Mouse (Mus musculus): ENCODE results near the gene Cdcp2. TPM values are rescaled to one million over a fixed set of nuclear protein-coding genes. Genes with fewer than 3 reads are reported as not detected.

Cdcp2 gene
- total and polyA plus RNA-seq, 3 experiments: not detected

DNA sequence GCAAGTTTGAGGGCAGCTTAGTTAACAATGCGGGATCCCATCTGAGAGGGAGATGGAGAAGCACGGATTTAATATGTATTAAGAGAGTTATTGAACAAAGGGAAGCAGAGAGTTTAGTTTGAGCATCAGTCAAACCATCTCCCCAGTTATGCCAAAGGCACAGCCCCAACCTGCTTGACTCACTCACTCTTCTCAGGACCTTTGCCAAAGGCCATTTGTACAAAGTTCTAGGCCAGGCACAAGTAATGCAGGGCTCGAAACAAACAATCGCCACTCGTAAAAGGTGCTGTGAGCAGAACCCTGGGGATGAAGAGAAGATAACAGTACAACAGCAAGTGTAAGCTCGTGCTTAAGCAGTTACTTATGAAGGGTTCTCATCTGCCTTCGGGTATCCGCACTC is 55.9 kb downstream of the Cdcp2 start:
- Histone ChIP-seq H3K36me3 (ENCODE audit: control insufficient read depth in 1 of 2, insufficient read depth in 2 of 2, low read length in 2 of 2) (no peaks in the 10 kb centered on the region), H3K27ac (ENCODE audit: control insufficient read depth, low read depth, low read length) (no peak overlapping the region), H3K9ac (ENCODE audit: control insufficient read depth, low read depth, low read length, poor library complexity, severe bottlenecking) (no peak overlapping the region), H3K27me3 (ENCODE audit: control insufficient read depth in 1 of 2, insufficient read depth in 2 of 2, low read length in 2 of 2) (no peaks in the 10 kb centered on the region), H3K79me2 (ENCODE audit: control insufficient read depth, insufficient read depth, low read length, poor library complexity) (no peaks in the 10 kb centered on the region), H3K4me1 (ENCODE audit: control insufficient read depth in 1 of 2, insufficient read depth in 2 of 2, low read length in 2 of 2) (no peaks in the 10 kb centered on the region), H3K9me3 (replicated peaks; ENCODE audit: insufficient read depth, low read length) (no peaks in the 10 kb centered on the region), H3K4me3 (ENCODE audit: control insufficient read depth in 1 of 2, insufficient read depth in 1 of 2, low read depth in 2 of 2, low read length in 2 of 2) (no peak overlapping the region)
- no peak for DNase-seq (ENCODE audit: low read depth, low spot score)
- TF ChIP-seq MXI1 (IDR thresholded peaks at IDR 0.05; ENCODE audit: low read depth, low read length): no peak
- TF ChIP-seq UBTF (IDR thresholded peaks at IDR 0.05; ENCODE audit: borderline replicate concordance, insufficient read depth, low read depth, low read length): no peak
- no peak for TF ChIP-seq POLR2AphosphoS5 (IDR thresholded peaks at IDR 0.05; ENCODE audit: borderline replicate concordance, low read depth, low read length)
- no peak for TF ChIP-seq EP300 (IDR thresholded peaks at IDR 0.05; ENCODE audit: low read depth in 1 of 2, low read length in 2 of 2)
- no peak for TF ChIP-seq MAX (IDR thresholded peaks at IDR 0.05; ENCODE audit: low read length)
- TF ChIP-seq JUND (IDR thresholded peaks at IDR 0.05; ENCODE audit: low read depth, low read length): no peak
- no peak for TF ChIP-seq ZNF384 (IDR thresholded peaks at IDR 0.05; ENCODE audit: low read depth, low read length)
- TF ChIP-seq MYC (IDR thresholded peaks at IDR 0.05; ENCODE audit: low read depth, low read length): no peak
- no peak for TF ChIP-seq ZMIZ1 (IDR thresholded peaks at IDR 0.05; ENCODE audit: low read depth, low read length)
- TF ChIP-seq ETS1 (IDR thresholded peaks at IDR 0.05; ENCODE audit: low read depth, low read length): no peak
- TF ChIP-seq MAZ (IDR thresholded peaks at IDR 0.05; ENCODE audit: low read depth, low read length): no peak
- no peak for TF ChIP-seq E2F4 (IDR thresholded peaks at IDR 0.05; ENCODE audit: borderline replicate concordance, low read depth, low read length)
- no peak for TF ChIP-seq BHLHE40 (IDR thresholded peaks at IDR 0.05; ENCODE audit: borderline replicate concordance, low read depth, low read length)
- TF ChIP-seq CTCF (IDR thresholded peaks at IDR 0.05 in 2 of 3, conservative IDR thresholded peaks at IDR 0.05 in 1 of 3; ENCODE audit: control insufficient read depth in 1 of 3, insufficient read depth in 1 of 3, low read depth in 2 of 3, low read length in 3 of 3, poor library complexity in 1 of 3, severe bottlenecking in 1 of 3): no peak
- TF ChIP-seq MEF2A (IDR thresholded peaks at IDR 0.05; ENCODE audit: extremely low read depth, insufficient replicate concordance, low read depth, low read length, poor library complexity, severe bottlenecking): no peak
- TF ChIP-seq GATA1 (IDR thresholded peaks at IDR 0.05; ENCODE audit: low read depth, low read length): no peak
- no peak for TF ChIP-seq TBP (IDR thresholded peaks at IDR 0.05; ENCODE audit: low read depth, low read length)

DNA sequence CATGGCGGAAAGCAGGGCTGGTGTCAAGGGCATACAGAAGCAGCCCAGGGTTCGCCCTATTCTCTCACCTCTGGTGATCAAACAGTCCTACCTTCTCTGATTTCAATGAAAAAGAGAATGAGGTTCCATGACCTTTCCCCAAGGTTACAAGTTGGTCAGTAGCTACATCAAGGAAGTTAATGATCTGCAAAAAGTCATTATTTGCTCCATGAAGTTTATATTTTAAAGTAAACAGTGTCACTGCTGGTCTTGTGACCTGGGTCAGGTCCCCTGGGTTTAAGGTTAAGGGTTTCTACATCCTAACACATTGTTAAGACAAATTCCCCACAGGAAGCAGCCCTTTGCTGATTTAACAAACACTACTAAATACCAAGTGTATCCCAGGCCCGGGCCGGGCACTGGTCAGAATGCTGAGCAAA is 60.3 kb downstream of the Cdcp2 start:
- no peak for DNase-seq (ENCODE audit: low read depth, low spot score)
- no peak overlapping the region for H3K9ac ChIP-seq (ENCODE audit: control insufficient read depth, low read depth, low read length, poor library complexity, severe bottlenecking)
- TF ChIP-seq MYB (IDR thresholded peaks at IDR 0.05; ENCODE audit: low read depth, low read length) (no peak), UBTF (IDR thresholded peaks at IDR 0.05; ENCODE audit: borderline replicate concordance, insufficient read depth, low read depth, low read length) (no peak), USF1 (IDR thresholded peaks at IDR 0.05; ENCODE audit: low read depth, low read length) (no peak), EP300 (IDR thresholded peaks at IDR 0.05; ENCODE audit: low read depth in 1 of 2, low read length in 2 of 2) (no peak), USF2 (IDR thresholded peaks at IDR 0.05; ENCODE audit: borderline replicate concordance in 1 of 2, insufficient read depth in 1 of 2, low read depth in 1 of 2, low read length in 2 of 2) (no peak), CHD2 (IDR thresholded peaks at IDR 0.05; ENCODE audit: low read length) (no peak), POLR2AphosphoS5 (IDR thresholded peaks at IDR 0.05; ENCODE audit: borderline replicate concordance, low read depth, low read length) (no peak), E2F4 (IDR thresholded peaks at IDR 0.05; ENCODE audit: borderline replicate concordance, low read depth, low read length) (no peak)
- no peaks in the 10 kb centered on the region for H3K27me3 ChIP-seq (ENCODE audit: control insufficient read depth in 1 of 2, insufficient read depth in 2 of 2, low read length in 2 of 2)
- H3K27ac ChIP-seq (ENCODE audit: control insufficient read depth, low read depth, low read length): no peak overlapping the region
- 0 out of 4 replicates have a peak, but pooled peaks cover 0 to 6% of the 10 kb centered on the region in 2 experiments for H3K36me3 ChIP-seq (ENCODE audit: control insufficient read depth in 1 of 2, insufficient read depth in 2 of 2, low read length in 2 of 2)
- no peak overlapping the region for H3K4me3 ChIP-seq (ENCODE audit: control insufficient read depth in 1 of 2, insufficient read depth in 1 of 2, low read depth in 2 of 2, low read length in 2 of 2)
- no peaks in the 10 kb centered on the region for H3K79me2 ChIP-seq (ENCODE audit: control insufficient read depth, insufficient read depth, low read length, poor library complexity)
- H3K4me1 ChIP-seq (ENCODE audit: control insufficient read depth in 1 of 2, insufficient read depth in 2 of 2, low read length in 2 of 2): peaks cover 6 to 11% of the 10 kb centered on the region in 2 experiments
- no peaks in the 10 kb centered on the region for H3K9me3 ChIP-seq (replicated peaks; ENCODE audit: insufficient read depth, low read length)
